Mouse (Mus musculus) heart, embryonic 12.5 days (tissue): ENCODE data around the gene Fam219b. TPM values are rescaled to one million over a fixed set of nuclear protein-coding genes. Genes with fewer than 3 reads are reported as not detected.

Source experiments
- ATAC-seq: fragments of 200-750 bp; cut with Nextera tagmentation; 2 replicates; pipeline ENCODE4 v1.8.0; 2017; ENCODE audit warnings: moderate TSS enrichment, moderate library complexity; ENCODE audit not compliant: insufficient number of reproducible peaks, low FRiP score
- H3K27ac ChIP-seq: fragments of 300-500 bp; sonication (generic); 2 replicates; pipeline ENCODE4 v1.5.1; 2016; ENCODE audit warnings: mild to moderate bottlenecking, moderate library complexity; ENCODE audit not compliant: poor library complexity, severe bottlenecking
- H3K27me3 ChIP-seq: fragments of 300-500 bp; sonication (generic); replicated peaks from 2 replicates; pipeline ENCODE4 v1.6.1; 2016; ENCODE audit warnings: mild to moderate bottlenecking, moderate library complexity
- H3K36me3 ChIP-seq: fragments of 300-500 bp; sonication (generic); 2 replicates; pipeline ENCODE4 v1.6.1; 2016; ENCODE audit warnings: mild to moderate bottlenecking, moderate library complexity
- H3K4me1 ChIP-seq: fragments of 300-500 bp; sonication (generic); replicated peaks from 2 replicates; pipeline ENCODE4 v1.6.1; 2016; ENCODE audit warnings: mild to moderate bottlenecking
- H3K4me2 ChIP-seq: fragments of 300-500 bp; sonication (generic); 2 replicates; pipeline ENCODE4 v1.6.1; 2016; ENCODE audit warnings: mild to moderate bottlenecking, moderate library complexity
- H3K4me3 ChIP-seq: fragments of 300-500 bp; sonication (generic); 2 replicates; pipeline ENCODE4 v1.5.1; 2016; ENCODE audit warnings: mild to moderate bottlenecking
- H3K9ac ChIP-seq: fragments of 300-500 bp; sonication (generic); 2 replicates; pipeline ENCODE4 v1.6.1; 2016; ENCODE audit warnings: mild to moderate bottlenecking, moderate library complexity
- H3K9me3 ChIP-seq: fragments of 300-500 bp; sonication (generic); replicated peaks from 2 replicates; pipeline ENCODE4 v1.6.1; 2016; ENCODE audit warnings: mild to moderate bottlenecking, moderate library complexity
- WGBS: fragments of 180-500 bp; shearing (Covaris S2); methylation state at CpG from one replicate; pipeline ENCODE4 v1.1.7; 2016; 5-methylcytosine and 5-hydroxymethylcytosine counted together
- polyA plus RNA-seq: library from polyadenylated mRNA; unstranded; fragments of >200 nt; fragmentation: Nextera tagmentation; extraction: Ambion mirVana; gene quantifications from 2 replicates; pipeline ENCODE4 v1.2.1, GENCODE M21; 2016

Gene Fam219b
- 12.8 TPM in 2 replicates for polyA plus RNA-seq

GRCm38 (mm10) chr9:57537044-57537727, at the start of gene Fam219b:
TSS of gene Fam219b (plus strand) at chr9:57537528.
- Histone ChIP-seq H3K4me2 (peak within 1 kb of the TSS; percentile 71), H3K9ac (peak within 1 kb of the TSS; percentile 85), H3K27me3 (no peaks in the 10 kb centered on the region), H3K4me1 (peaks cover 14% of the 10 kb centered on the region), H3K9me3 (no peaks in the 10 kb centered on the region), H3K4me3 (peak within 1 kb of the TSS; percentile 81), H3K27ac (peak within 1 kb of the TSS; percentile 83), H3K36me3 (peaks cover 52% of the 10 kb centered on the region)
- ATAC-seq = peak; percentile 85
- 3% methylated on average over 45 of the region's 45 CpGs for WGBS

DNA sequence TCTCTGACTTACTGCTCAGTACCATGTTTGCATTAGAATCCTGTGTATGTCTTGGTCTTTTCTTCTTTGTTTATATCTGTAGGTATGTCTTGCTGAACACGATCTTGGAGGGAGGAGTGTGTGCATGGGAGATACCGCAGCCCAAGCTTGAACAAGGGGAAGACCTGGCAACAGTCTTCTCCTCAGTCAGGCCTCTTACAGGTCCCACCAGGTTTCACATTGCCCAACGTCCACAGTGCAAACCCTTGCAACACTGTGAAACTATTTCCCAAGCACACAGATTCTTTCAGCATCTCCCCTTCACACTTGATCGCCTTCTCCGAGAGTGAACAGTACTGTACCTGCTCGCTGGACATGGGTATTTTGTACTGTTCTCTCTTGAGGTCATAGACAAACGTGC, 49.5 kb upstream of the Fam219b start:
- 67% methylated on average over 7 of the region's 7 CpGs for WGBS
- no peak for ATAC-seq

DNA sequence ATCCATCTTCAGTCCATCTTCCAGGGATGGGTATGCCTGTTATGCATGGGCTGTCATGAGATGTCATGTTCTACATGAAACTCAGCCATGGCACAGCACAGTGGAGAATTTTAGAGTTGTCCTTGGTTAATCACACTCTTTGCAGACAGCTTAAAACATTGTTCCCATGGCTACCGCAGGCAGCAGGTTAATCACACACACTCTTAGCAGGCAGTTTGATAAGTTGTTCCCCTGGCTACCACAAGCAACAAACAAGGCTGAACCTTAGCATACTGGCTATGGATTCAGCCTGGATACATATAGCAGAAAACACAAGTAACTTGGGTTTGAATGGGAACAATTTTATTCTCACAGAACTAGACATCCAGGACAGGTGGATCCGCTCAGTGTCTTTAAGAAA, 43.8 kb upstream of the Fam219b start:
- Histone ChIP-seq H3K36me3 (no peaks in the 10 kb centered on the region), H3K4me1 (0 out of 2 replicates have a peak, but pooled peaks cover 4% of the 10 kb centered on the region), H3K4me2 (no peak overlapping the region), H3K4me3 (no peak overlapping the region), H3K9me3 (peaks cover 6% of the 10 kb centered on the region; the same call in 1 of the 2 replicates), H3K27me3 (0 out of 2 replicates have a peak, but pooled peaks cover under 1% of the 10 kb centered on the region), H3K27ac (no peak overlapping the region), H3K9ac (no peak overlapping the region)
- 77% methylated on average over 2 of the region's 2 CpGs for WGBS
- ATAC-seq = no peak

More for the DNA sequence above, 49.5 kb upstream of the Fam219b start:
- Histone ChIP-seq H3K27ac (no peak overlapping the region), H3K9me3 (peaks cover 6% of the 10 kb centered on the region; the same call in 1 of the 2 replicates), H3K9ac (no peak overlapping the region), H3K4me2 (no peak overlapping the region), H3K4me3 (no peak overlapping the region), H3K4me1 (peaks cover 4% of the 10 kb centered on the region; the same call in 1 of the 2 replicates), H3K36me3 (no peaks in the 10 kb centered on the region), H3K27me3 (no peaks in the 10 kb centered on the region; the same call in 1 of the 2 replicates)

- Histone ChIP-seq H3K4me3 (no peak overlapping the region), H3K36me3 (no peaks in the 10 kb centered on the region), H3K4me2 (no peak overlapping the region), H3K27me3 (peaks cover 15% of the 10 kb centered on the region), H3K9me3 (peaks cover 6% of the 10 kb centered on the region; the same call in 1 of the 2 replicates), H3K9ac (no peak overlapping the region), H3K4me1 (0 out of 2 replicates have a peak, but pooled peaks cover 4% of the 10 kb centered on the region), H3K27ac (no peak overlapping the region)
- no peak for ATAC-seq
Observed at GRCm38 (mm10) chr9:57494970-57495369, 42.4 kb upstream of the Fam219b start.

- H3K9me3 ChIP-seq = no peaks in the 10 kb centered on the region; the same call in 1 of the 2 replicates
- no peak overlapping the region for H3K4me3 ChIP-seq
- WGBS = 68% methylated on average over 5 of the region's 5 CpGs
- H3K36me3 ChIP-seq = no peaks in the 10 kb centered on the region
- H3K27me3 ChIP-seq = peaks cover 37% of the 10 kb centered on the region
- no peak overlapping the region for H3K27ac ChIP-seq
- H3K9ac ChIP-seq = no peak overlapping the region
- ATAC-seq = no peak
- no peak overlapping the region for H3K4me2 ChIP-seq
- H3K4me1 ChIP-seq = peaks cover 15% of the 10 kb centered on the region
Observed at GRCm38 (mm10) chr9:57497236-57497635, 40.1 kb upstream of the Fam219b start.

GRCm38 (mm10) chr9:57498536-57498935, 38.8 kb upstream of the Fam219b start:
- peaks cover 50% of the 10 kb centered on the region for H3K27me3 ChIP-seq
- no peak overlapping the region for H3K27ac ChIP-seq
- no peak overlapping the region for H3K4me2 ChIP-seq
- no peaks in the 10 kb centered on the region for H3K36me3 ChIP-seq
- no peak overlapping the region for H3K4me3 ChIP-seq
- H3K4me1 ChIP-seq = peaks cover 26% of the 10 kb centered on the region
- H3K9me3 ChIP-seq = no peaks in the 10 kb centered on the region; the same call in 1 of the 2 replicates
- H3K9ac ChIP-seq = no peak overlapping the region
- no peak for ATAC-seq
- WGBS = 60% methylated on average over 7 of the region's 7 CpGs

GRCm38 (mm10) chr9:57501452-57501851, 35.9 kb upstream of the Fam219b start:
- WGBS = 18% methylated on average over 13 of the region's 13 CpGs
- ATAC-seq = no peak
- Histone ChIP-seq H3K9me3 (no peaks in the 10 kb centered on the region), H3K27ac (no peak overlapping the region), H3K4me1 (peaks cover 52% of the 10 kb centered on the region), H3K9ac (0 out of 2 replicates have a peak overlapping the region, but pooled peaks have one; percentile 13), H3K36me3 (no peaks in the 10 kb centered on the region), H3K4me3 (peak overlapping the region; percentile 19; the same call in 1 of the 2 replicates), H3K4me2 (peak overlapping the region; percentile 100), H3K27me3 (peaks cover 65% of the 10 kb centered on the region)

GRCm38 (mm10) chr9:57501861-57502260, 35.5 kb upstream of the Fam219b start:
- Histone ChIP-seq H3K4me1 (peaks cover 54% of the 10 kb centered on the region), H3K27ac (no peak overlapping the region), H3K4me3 (peak overlapping the region; percentile 19), H3K4me2 (peak overlapping the region; percentile 100), H3K9ac (0 out of 2 replicates have a peak overlapping the region, but pooled peaks have one; percentile 13), H3K36me3 (no peaks in the 10 kb centered on the region), H3K9me3 (no peaks in the 10 kb centered on the region), H3K27me3 (peaks cover 65% of the 10 kb centered on the region)
- no peak for ATAC-seq
- WGBS = 5% methylated on average over 20 of the region's 20 CpGs

- peaks cover 54% of the 10 kb centered on the region for H3K4me1 ChIP-seq
- no peak overlapping the region; the same call in 1 of the 2 replicates for H3K27ac ChIP-seq
- no peaks in the 10 kb centered on the region for H3K9me3 ChIP-seq
- H3K4me2 ChIP-seq = peak overlapping the region; percentile 100
- WGBS = 4% methylated on average over 23 of the region's 23 CpGs
- peak overlapping the region; percentile 50 for H3K9ac ChIP-seq
- peaks cover 65% of the 10 kb centered on the region for H3K27me3 ChIP-seq
- ATAC-seq = no peak
- peak overlapping the region; percentile 60 for H3K4me3 ChIP-seq
- no peaks in the 10 kb centered on the region for H3K36me3 ChIP-seq
Observed at GRCm38 (mm10) chr9:57502911-57503621, 34.3 kb upstream of the Fam219b start.

- Histone ChIP-seq H3K9ac (peak within 1 kb of the TSS; percentile 75), H3K27ac (no peak within 1 kb of the TSS; the same call in 1 of the 2 replicates), H3K4me2 (peak within 1 kb of the TSS; percentile 100), H3K4me3 (peak within 1 kb of the TSS; percentile 60), H3K27me3 (peaks cover 62% of the 10 kb centered on the region), H3K36me3 (no peaks in the 10 kb centered on the region), H3K9me3 (no peaks in the 10 kb centered on the region), H3K4me1 (peaks cover 54% of the 10 kb centered on the region)
- peak; percentile 55 for ATAC-seq
- under 1% methylated on average over 46 of the region's 46 CpGs for WGBS
Observed at GRCm38 (mm10) chr9:57503622-57504380, 33.5 kb upstream of the Fam219b start, which contains the start of gene Rpp25. TSS of gene Rpp25 (plus strand) at chr9:57504026.
